Mouse (Mus musculus) hindbrain, embryonic 14.5 days (tissue): ENCODE measurements at regions not wholly inside any gene's neighbourhood (a gene's known extent, or its start where the extent isn't known, plus 50 kb on each side); places are given as distances from the start of the nearest gene placed in this dataset.
A peak's percentile ranks its signal among the peaks of the same experiment; 100 is the strongest.

Experiments
- ATAC-seq: fragments of 200-750 bp; cut with Nextera tagmentation; 2 replicates; pipeline ENCODE4 v1.8.0; 2017; ENCODE audit warnings: moderate number of reproducible peaks, mild to moderate bottlenecking, moderate TSS enrichment, moderate library complexity; ENCODE audit not compliant: low FRiP score
- DNase-seq: peaks from one replicate; pipeline ENCODE4 v3.0.0-alpha.2; 2015; ENCODE audit warnings: low spot score
- H3K27ac ChIP-seq: fragments of 300-500 bp; sonication (generic); 2 replicates; pipeline ENCODE4 v1.5.1; 2014; ENCODE audit warnings: mild to moderate bottlenecking, moderate library complexity
- H3K27me3 ChIP-seq: fragments of 300-500 bp; sonication (generic); 2 replicates; pipeline ENCODE4 v1.6.1; 2014; ENCODE audit warnings: mild to moderate bottlenecking, low read length, mixed read lengths; ENCODE audit not compliant: control insufficient read depth, insufficient read depth
- H3K36me3 ChIP-seq: fragments of 300-500 bp; sonication (generic); replicated peaks from 2 replicates; pipeline ENCODE4 v1.6.1; 2014; ENCODE audit not compliant: control insufficient read depth, insufficient read depth
- H3K4me1 ChIP-seq: fragments of 300-500 bp; sonication (generic); replicated peaks from 2 replicates; pipeline ENCODE4 v1.6.1; 2014; ENCODE audit warnings: antibody characterized with exemption, low read length, mixed read lengths; ENCODE audit not compliant: control insufficient read depth, insufficient read depth
- H3K4me2 ChIP-seq: fragments of 300-500 bp; sonication (generic); replicated peaks from 2 replicates; pipeline ENCODE4 v1.6.1; 2014; ENCODE audit warnings: mild to moderate bottlenecking, moderate library complexity
- H3K4me3 ChIP-seq: fragments of 300-500 bp; sonication (generic); replicated peaks from 2 replicates; pipeline ENCODE4 v1.5.1; 2014; ENCODE audit warnings: mild to moderate bottlenecking, low read length
- H3K9ac ChIP-seq: fragments of 300-500 bp; sonication (generic); 2 replicates; pipeline ENCODE4 v1.6.1; 2014
- H3K9me3 ChIP-seq: fragments of 300-500 bp; sonication (generic); 2 replicates; pipeline ENCODE4 v1.6.1; 2016; ENCODE audit warnings: low read length; ENCODE audit not compliant: control insufficient read depth
- WGBS: fragments of 180-500 bp; shearing (Covaris S2); extraction: QIAGEN DNeasy Blood & Tissue Kit; methylation state at CpG from one replicate; pipeline ENCODE4 v1.1.7; 2014; 5-methylcytosine and 5-hydroxymethylcytosine counted together

- no peak overlapping the region for H3K4me3 ChIP-seq
- H3K36me3 ChIP-seq: no peaks in the 10 kb centered on the region
- H3K27ac ChIP-seq: no peak overlapping the region
- H3K27me3 ChIP-seq: no peaks in the 10 kb centered on the region; the same call in 1 of the 2 replicates
- H3K4me2 ChIP-seq: no peak overlapping the region
- ATAC-seq (peak; percentile 53; the same call in 1 of the 2 replicates), DNase-seq (peak; percentile 66)
- H3K9me3 ChIP-seq: no peaks in the 10 kb centered on the region
- WGBS: 39% methylated on average over 10 of the region's 10 CpGs
- H3K9ac ChIP-seq: no peak overlapping the region
- no peaks in the 10 kb centered on the region for H3K4me1 ChIP-seq
Measured at GRCm38 (mm10) chr3:119524510-119525123, 259.6 kb downstream of the Ptbp2 start.

- H3K4me1 ChIP-seq: 0 out of 2 replicates have a peak, but pooled peaks cover 5% of the 10 kb centered on the region
- ATAC-seq (no peak), DNase-seq (no peak)
- no peaks in the 10 kb centered on the region for H3K9me3 ChIP-seq
- WGBS: 88% methylated on average over 2 of the region's 2 CpGs
- H3K4me3 ChIP-seq: no peak overlapping the region
- H3K9ac ChIP-seq: no peak overlapping the region
- H3K4me2 ChIP-seq: no peak overlapping the region
- no peak overlapping the region for H3K27ac ChIP-seq
- H3K27me3 ChIP-seq: no peaks in the 10 kb centered on the region
- no peaks in the 10 kb centered on the region for H3K36me3 ChIP-seq
Measured at GRCm38 (mm10) chr3:119512596-119512995, 271.7 kb downstream of the Ptbp2 start.

- Histone ChIP-seq H3K9ac (no peak overlapping the region), H3K27me3 (no peaks in the 10 kb centered on the region), H3K27ac (no peak overlapping the region), H3K36me3 (no peaks in the 10 kb centered on the region), H3K4me2 (no peak overlapping the region), H3K9me3 (no peaks in the 10 kb centered on the region), H3K4me1 (0 out of 2 replicates have a peak, but pooled peaks cover 5% of the 10 kb centered on the region), H3K4me3 (no peak overlapping the region)
- DNase-seq (no peak), ATAC-seq (no peak)
- WGBS: 52% methylated on average over 4 of the region's 4 CpGs
Measured at GRCm38 (mm10) chr3:119509132-119509531, 275.1 kb downstream of the Ptbp2 start.

GRCm38 (mm10) chr3:119503471-119503972 is 280.7 kb downstream of the Ptbp2 start:
- no peaks in the 10 kb centered on the region for H3K9me3 ChIP-seq
- ATAC-seq: no peak
- no peak overlapping the region for H3K9ac ChIP-seq
- WGBS: 78% methylated on average over 1 of the region's 1 CpGs
- no peak overlapping the region for H3K4me3 ChIP-seq
- no peaks in the 10 kb centered on the region for H3K27me3 ChIP-seq
- no peak overlapping the region for H3K4me2 ChIP-seq
- H3K27ac ChIP-seq: no peak overlapping the region
- H3K36me3 ChIP-seq: no peaks in the 10 kb centered on the region
- DNase-seq: no peak
- H3K4me1 ChIP-seq: 0 out of 2 replicates have a peak, but pooled peaks cover 3% of the 10 kb centered on the region

- WGBS: 51% methylated on average over 20 of the region's 20 CpGs
- Histone ChIP-seq H3K9ac (no peak overlapping the region), H3K9me3 (no peaks in the 10 kb centered on the region), H3K27me3 (no peaks in the 10 kb centered on the region), H3K4me1 (0 out of 2 replicates have a peak, but pooled peaks cover 3% of the 10 kb centered on the region), H3K4me2 (peak overlapping the region; percentile 38), H3K27ac (no peak overlapping the region), H3K36me3 (no peaks in the 10 kb centered on the region), H3K4me3 (peak overlapping the region; percentile 1; the same call in 1 of the 2 replicates)
- DNase-seq (peak; percentile 78), ATAC-seq (peak; percentile 66; the same call in 1 of the 2 replicates)
Measured at GRCm38 (mm10) chr3:119498711-119499110, 285.6 kb downstream of the Ptbp2 start.

- no peaks in the 10 kb centered on the region for H3K36me3 ChIP-seq
- H3K9ac ChIP-seq: no peak overlapping the region
- 50% methylated on average over 7 of the region's 7 CpGs for WGBS
- ATAC-seq (no peak), DNase-seq (no peak)
- no peak overlapping the region for H3K4me2 ChIP-seq
- H3K4me3 ChIP-seq: no peak overlapping the region
- H3K9me3 ChIP-seq: no peaks in the 10 kb centered on the region
- H3K27ac ChIP-seq: no peak overlapping the region
- H3K4me1 ChIP-seq: 0 out of 2 replicates have a peak, but pooled peaks cover 3% of the 10 kb centered on the region
- H3K27me3 ChIP-seq: no peaks in the 10 kb centered on the region
Measured at GRCm38 (mm10) chr3:119497880-119498279, 286.4 kb downstream of the Ptbp2 start.

GRCm38 (mm10) chr3:119494580-119494979 is 289.7 kb downstream of the Ptbp2 start:
- no peak for ATAC-seq
- H3K36me3 ChIP-seq: no peaks in the 10 kb centered on the region
- H3K9me3 ChIP-seq: no peaks in the 10 kb centered on the region
- H3K9ac ChIP-seq: no peak overlapping the region
- H3K4me1 ChIP-seq: 0 out of 2 replicates have a peak, but pooled peaks cover 3% of the 10 kb centered on the region
- no peak overlapping the region for H3K4me3 ChIP-seq
- 57% methylated on average over 5 of the region's 5 CpGs for WGBS
- no peak for DNase-seq
- H3K27ac ChIP-seq: no peak overlapping the region
- H3K27me3 ChIP-seq: no peaks in the 10 kb centered on the region
- H3K4me2 ChIP-seq: no peak overlapping the region

- no peaks in the 10 kb centered on the region for H3K36me3 ChIP-seq
- WGBS: 52% methylated on average over 1 of the region's 1 CpGs
- ATAC-seq: no peak
Measured at GRCm38 (mm10) chr3:119492627-119493026, 291.6 kb downstream of the Ptbp2 start.

GRCm38 (mm10) chr3:119489336-119489735 is 294.9 kb downstream of the Ptbp2 start:
- no peak overlapping the region for H3K4me2 ChIP-seq
- no peak overlapping the region for H3K4me3 ChIP-seq
- no peak overlapping the region for H3K27ac ChIP-seq
- no peaks in the 10 kb centered on the region for H3K36me3 ChIP-seq
- ATAC-seq (no peak), DNase-seq (no peak)
- no peaks in the 10 kb centered on the region for H3K9me3 ChIP-seq
- H3K4me1 ChIP-seq: no peaks in the 10 kb centered on the region
- no peak overlapping the region for H3K9ac ChIP-seq
- H3K27me3 ChIP-seq: no peaks in the 10 kb centered on the region

More at GRCm38 (mm10) chr3:119492627-119493026, 291.6 kb downstream of the Ptbp2 start:
- DNase-seq: no peak
- Histone ChIP-seq H3K27ac (no peak overlapping the region), H3K4me1 (no peaks in the 10 kb centered on the region), H3K27me3 (no peaks in the 10 kb centered on the region), H3K9ac (no peak overlapping the region), H3K4me3 (no peak overlapping the region), H3K4me2 (no peak overlapping the region), H3K9me3 (no peaks in the 10 kb centered on the region)
